Mouse (Mus musculus) ES-E14 (cell line): ENCODE measurements around the gene Mrps30.

Experiments used
- HCFC1 ChIP-seq: IDR thresholded peaks from 2 replicates; pipeline ENCODE4 v1.6.1; 2012; ENCODE audit warnings: low read length, inconsistent platforms, borderline replicate concordance; ENCODE audit not compliant: insufficient read depth
- MAFK ChIP-seq: IDR thresholded peaks from 2 replicates; pipeline ENCODE4 v1.6.1; 2014; ENCODE audit warnings: mild to moderate bottlenecking, low read depth, low read length, inconsistent platforms; ENCODE audit not compliant: insufficient read depth
- ZNF384 ChIP-seq: IDR thresholded peaks from 2 replicates; pipeline ENCODE4 v1.6.1; 2012; ENCODE audit warnings: low read depth, low read length, inconsistent platforms

DNA sequence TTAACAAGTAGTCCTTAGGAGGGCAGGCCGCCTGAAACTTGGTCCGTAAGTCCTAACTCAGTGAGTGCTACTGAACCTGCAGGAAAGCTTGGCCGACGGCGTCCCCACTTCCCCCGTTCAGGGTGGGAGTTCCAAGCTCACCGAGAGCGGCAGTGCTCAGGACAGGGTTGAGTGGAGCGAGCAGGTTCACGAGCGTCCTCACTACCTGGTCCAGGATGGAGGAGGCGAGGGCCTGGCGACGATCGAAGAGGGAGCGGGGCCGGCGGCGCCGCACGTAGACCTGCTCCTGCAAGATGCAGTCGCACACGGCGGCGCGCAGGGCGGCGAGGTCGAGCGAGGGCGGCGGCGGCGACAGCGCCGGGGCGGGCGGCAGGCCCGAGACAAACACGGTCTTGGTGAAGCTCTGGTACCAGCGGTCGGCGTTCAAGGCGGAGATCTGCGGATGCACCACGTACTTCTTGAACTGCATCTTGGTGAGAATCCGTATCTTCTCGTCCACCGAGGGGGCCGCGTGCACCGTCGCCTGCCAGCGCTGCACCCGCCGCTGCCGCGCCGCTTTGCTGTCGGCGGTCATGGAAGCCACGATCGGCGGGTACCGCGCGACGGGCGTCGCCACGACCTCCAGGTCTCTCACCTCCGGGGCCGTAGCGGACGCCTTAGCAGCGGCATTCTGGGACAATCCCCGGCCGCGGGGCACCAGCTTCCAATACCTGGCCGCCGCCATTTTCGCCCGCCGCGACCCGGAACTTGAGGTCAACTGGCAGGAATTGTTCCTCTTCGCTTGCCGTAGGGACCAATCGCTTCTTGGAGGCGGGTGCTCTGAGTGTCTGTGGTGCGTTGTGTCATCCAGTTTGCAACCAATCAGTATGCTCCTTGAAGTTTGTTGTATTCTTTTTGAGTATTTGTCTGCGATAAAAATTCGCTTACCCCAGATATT, at the start of gene Mrps30, which contains the start of gene B430218F22Rik:
- TF ChIP-seq HCFC1: peak; percentile 73
- TF ChIP-seq MAFK: no peak
- TF ChIP-seq ZNF384: no peak
